Mouse (Mus musculus) kidney, adult 2 months (tissue): Measurements from ENCODE around the gene Pax6.

Source experiments
- CTCF ChIP-seq: fragments of 200-500 bp; conservative IDR thresholded peaks from 2 replicates; pipeline ENCODE4 v1.5.1; 2011; ENCODE audit warnings: low read depth, mild to moderate bottlenecking, control low read depth, low read length, moderate library complexity, mixed read lengths; ENCODE audit not compliant: insufficient read depth, insufficient read length
- POLR2A ChIP-seq: fragments of 200-500 bp; IDR thresholded peaks from one replicate; pipeline ENCODE4 v1.6.1; 2011; ENCODE audit warnings: low read depth, low read length, control low read depth

GRCm38 (mm10) chr2:105659350-105659749, 9.3 kb upstream of the Pax6 start:
- TF ChIP-seq CTCF = no peak
- TF ChIP-seq POLR2A = no peak
